Mouse (Mus musculus) cortical plate, adult 2 months (tissue): ENCODE data around the gene Apba3.

Source experiments
- CTCF ChIP-seq: fragments of 200-500 bp; IDR thresholded peaks from 2 replicates; pipeline ENCODE4 v1.5.1; 2011; ENCODE audit warnings: mild to moderate bottlenecking, control low read depth, low read length; ENCODE audit not compliant: insufficient read depth; ENCODE audit errors: extremely low read depth
- POLR2A ChIP-seq: fragments of 200-500 bp; IDR thresholded peaks from 2 replicates; pipeline ENCODE4 v1.6.1; 2011; ENCODE audit warnings: mild to moderate bottlenecking, low read length, control low read depth; ENCODE audit not compliant: insufficient read depth; ENCODE audit errors: extremely low read depth

DNA sequence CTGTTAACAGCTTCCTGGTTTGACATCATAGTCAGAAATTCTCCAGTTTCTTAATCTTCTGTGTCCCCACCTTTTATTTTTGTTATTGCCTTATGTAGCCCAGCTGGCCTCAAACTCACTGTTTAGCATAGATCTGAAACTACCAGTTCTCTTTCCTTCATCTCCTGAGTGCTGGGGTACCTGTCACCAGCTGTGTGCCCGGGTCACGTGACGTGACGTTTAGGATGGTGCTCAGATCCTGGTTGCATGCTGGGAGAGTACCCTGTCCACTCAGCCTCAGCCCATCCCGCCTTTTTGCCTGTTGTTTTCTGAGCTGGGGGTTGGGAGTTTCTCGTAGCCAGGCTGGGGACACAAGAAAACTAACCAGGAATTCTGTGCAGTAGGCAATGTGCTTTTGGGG, 30.5 kb downstream of the Apba3 start:
- no peak for TF ChIP-seq CTCF
- no peak for TF ChIP-seq POLR2A
